6 mouse cellular contexts compared by ENCODE assay signal in genomic region chr4:155473796-155474195, GRCm38 (mm10). TPM values are rescaled to one million over a fixed set of nuclear protein-coding genes. Genes with fewer than 3 reads are reported as not detected.
"Had no signal": no experiment of that assay in that cellular context is flagged by ENCODE, and none has a peak within 500 bp of the region (broad histone marks: within the 10 kb centered on the region; RNA-seq: fewer than 3 reads in every experiment).

No protein-coding gene starts in this region.

RNA-seq across cellular contexts. Expression of gene Tmem52, which starts 4.9 kb away (rescaled TPM):
- polyA plus RNA-seq: macrophage; midbrain, embryonic 16.5 days; myocyte; neural tube, embryonic 11.5 days; neural tube, embryonic 13.5 days; stomach, embryonic 14.5 days had no signal
